Mouse (Mus musculus): ENCODE results near the gene Mrtfb.
A peak's percentile ranks its signal among the peaks of the same experiment; 100 is the strongest.

Mrtfb gene

DNA sequence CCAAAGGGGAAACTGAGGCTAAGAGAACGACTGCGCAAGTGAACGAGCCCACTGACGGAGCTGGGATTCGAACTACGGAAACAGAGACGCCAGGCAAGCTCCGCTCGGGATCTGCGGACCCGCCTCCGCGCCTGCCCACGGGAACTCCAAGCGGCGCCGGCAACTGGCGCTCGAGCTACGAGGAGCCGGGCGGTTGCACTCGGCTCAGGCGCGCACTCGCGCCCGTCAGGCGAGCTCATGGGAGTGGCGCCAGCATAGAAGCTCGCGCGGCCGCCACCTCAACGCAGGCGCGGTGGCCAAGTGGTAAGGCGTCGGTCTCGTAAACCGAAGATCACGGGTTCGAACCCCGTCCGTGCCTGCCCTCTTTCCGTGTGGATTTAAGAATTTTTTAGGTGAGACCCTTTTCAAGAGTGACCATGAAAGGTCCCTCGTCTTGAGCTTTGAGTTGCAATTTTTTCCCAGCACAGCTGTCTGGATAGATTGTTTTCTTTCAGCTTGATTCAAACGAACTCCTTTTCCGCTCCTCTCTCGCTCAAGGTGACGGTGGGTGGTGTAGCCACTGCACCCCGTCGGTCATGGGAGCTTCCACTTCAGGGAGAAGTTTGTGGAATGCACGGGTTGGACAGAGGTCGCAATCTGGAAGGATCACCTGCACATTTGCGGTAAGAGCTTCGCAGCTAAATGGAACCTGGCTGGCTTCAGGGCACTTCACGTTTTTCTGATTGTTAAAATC, 180.9 kb downstream of the Mrtfb start:
- peak; percentile 97 for DNase-seq (ENCODE audit: low spot score in 2 of 2)

DNA sequence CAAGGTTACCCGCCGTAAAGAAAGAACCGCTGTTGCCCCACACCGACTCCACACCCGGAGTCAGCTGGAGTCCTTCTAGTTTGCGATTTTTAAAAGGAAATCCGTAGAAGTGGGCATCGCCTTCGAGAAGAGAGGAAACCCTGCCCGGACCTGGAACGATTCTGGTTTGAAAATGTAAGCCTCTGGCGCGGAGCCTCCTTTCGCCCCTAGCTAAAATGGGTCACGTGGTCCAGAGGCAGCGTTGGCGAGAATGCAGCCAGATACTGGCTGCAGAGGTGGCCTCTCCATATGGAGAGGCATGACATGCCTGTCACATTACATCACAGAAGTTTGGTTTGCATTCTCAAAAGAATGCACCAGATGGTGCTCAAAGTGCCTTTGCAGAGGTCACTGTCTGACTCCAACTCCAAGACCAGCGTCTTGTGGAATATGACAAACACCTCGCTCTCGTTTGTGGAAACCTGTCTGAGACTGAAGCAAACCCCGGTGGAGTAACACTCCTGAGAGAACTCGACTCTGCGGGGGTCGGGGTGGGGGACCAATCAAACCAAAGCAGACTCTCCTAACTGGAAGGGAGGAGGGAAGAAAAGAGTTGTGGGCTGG, 181.6 kb downstream of the Mrtfb start:
- DNase-seq (ENCODE audit: low spot score in 2 of 2), result peak; percentile 60 to 68

DNA sequence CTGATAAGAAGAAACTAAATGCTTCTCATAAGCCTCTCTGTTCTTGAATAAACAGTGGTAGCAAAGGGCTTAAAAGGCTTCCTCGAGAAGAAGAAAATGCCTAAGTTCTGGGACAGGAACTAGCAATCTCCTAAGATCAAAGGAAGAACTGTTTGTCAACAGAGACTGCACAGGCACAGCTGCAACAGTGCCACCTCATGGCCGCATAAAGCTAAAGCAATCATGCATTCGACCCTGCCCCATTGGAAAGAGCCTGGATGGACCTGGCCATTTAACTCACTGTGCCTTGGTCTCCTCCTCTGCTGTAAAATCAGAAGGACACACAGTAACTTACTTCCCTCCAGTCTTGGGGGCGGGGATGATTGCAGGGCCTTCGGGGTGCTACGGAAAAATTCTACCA, 184.2 kb downstream of the Mrtfb start:
- DNase-seq (ENCODE audit: low spot score in 2 of 2), result no peak

GRCm38 (mm10) chr16:13443764-13444163, 187.5 kb downstream of the Mrtfb start:
- DNase-seq (ENCODE audit: low spot score in 2 of 2), result no peak

DNA sequence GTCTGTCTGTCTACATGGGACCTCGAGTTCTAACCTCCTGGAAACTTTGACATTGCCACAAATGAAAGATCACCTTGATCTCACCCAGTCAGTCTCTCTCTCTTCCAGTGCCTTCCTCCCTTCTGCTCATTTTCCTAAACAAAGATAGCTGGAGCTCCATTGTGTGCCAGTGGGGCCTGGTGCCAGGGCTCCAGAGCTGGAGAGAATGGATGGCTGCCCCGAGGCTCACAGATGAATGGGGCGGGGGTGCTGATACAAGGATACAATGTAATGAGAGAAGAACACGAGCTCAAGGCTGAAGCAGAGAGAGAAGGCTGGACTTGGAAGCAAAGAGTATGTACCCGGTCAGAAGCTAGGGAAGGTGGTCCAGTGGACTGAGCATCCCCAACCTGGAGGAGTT, 189.2 kb downstream of the Mrtfb start:
- DNase-seq (ENCODE audit: low spot score in 2 of 2), result no peak

GRCm38 (mm10) chr16:13446488-13446887, 190.2 kb downstream of the Mrtfb start:
- DNase-seq (ENCODE audit: low spot score in 2 of 2), result peak in 1 of 2 experiments; percentile 71

GRCm38 (mm10) chr16:13446971-13447283, 190.6 kb downstream of the Mrtfb start:
- DNase-seq (ENCODE audit: low spot score in 2 of 2), result no peak

- peak; percentile 80 to 84 for DNase-seq (ENCODE audit: low spot score in 2 of 2)
Observed at GRCm38 (mm10) chr16:13447284-13448050, 191.2 kb downstream of the Mrtfb start.

DNA sequence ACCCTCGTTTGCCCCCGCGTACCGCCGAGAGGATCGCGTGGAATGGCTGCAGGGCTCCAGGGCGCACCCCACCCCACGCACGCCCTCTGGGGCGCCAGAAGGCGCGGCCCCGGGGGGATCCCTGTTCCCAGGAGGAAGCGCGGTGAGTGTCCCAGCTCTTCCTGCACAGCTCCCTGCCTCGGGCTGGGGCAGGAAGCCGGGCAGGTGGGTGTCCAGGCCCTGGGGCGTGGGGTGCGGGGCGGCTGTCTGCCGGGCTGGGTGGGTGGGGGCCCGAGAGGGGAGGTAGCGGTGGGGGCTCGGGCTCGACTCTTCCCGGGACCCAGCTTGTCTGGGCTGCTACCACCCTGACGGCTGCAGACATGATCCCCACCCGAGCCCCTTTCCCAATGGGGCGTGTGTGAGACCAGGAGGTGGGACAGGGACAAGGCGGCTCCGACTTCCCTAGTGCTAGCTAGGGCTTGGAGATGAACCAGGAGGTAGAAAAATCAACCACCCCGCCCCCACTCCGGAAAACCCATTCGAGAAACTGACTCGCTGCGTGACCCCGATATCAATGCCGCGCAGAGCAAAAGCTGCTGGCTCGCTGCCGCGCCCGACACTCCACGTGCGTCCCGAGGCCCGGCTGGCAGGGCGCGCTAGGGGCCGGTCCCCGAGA, 191.9 kb downstream of the Mrtfb start:
- DNase-seq (ENCODE audit: low spot score in 2 of 2), result peak; percentile 68 to 77

GRCm38 (mm10) chr16:13448706-13449090, 192.4 kb downstream of the Mrtfb start:
- no peak for DNase-seq (ENCODE audit: low spot score in 2 of 2)

DNA sequence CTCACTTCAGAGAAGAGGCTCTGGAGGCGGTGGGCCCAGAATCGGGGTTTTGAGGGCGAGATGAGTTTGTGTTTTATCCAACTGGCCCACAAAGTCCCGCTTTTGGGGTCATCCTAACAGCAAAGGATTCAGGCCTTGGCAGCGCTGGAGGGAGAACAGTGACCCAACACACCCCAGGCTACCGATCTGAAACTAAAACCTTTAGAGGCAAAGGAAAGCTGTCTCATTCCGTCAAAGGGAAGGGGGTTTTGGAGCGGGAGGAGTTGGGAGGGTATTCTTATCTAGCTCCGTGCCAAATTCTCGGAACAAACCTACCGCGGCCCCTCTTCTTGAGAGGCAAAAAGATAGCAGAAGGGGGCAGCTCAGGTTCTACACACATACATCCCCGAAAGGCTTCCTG, 193.2 kb downstream of the Mrtfb start:
- DNase-seq (ENCODE audit: low spot score in 2 of 2), result no peak

DNA sequence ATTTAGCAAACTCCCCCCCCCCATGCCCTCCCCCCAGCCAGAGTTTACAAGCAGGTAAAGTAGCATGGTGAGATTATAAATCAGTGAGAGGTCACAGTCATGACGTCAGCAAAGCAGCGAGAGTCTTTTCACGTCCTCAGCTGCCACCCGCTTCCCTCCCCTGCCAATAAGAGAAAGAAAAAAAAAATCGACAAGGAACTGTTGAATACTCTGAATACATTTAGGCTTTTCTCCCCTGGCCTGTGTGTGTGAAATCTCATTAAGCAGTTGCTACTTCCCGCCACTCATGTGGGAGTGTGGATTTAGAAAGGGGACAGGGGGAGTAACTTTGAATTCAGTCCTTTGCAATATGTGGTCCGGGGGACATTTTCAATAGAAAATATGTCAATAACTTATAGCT, 194.6 kb downstream of the Mrtfb start:
- no peak for DNase-seq (ENCODE audit: low spot score in 2 of 2)

DNA sequence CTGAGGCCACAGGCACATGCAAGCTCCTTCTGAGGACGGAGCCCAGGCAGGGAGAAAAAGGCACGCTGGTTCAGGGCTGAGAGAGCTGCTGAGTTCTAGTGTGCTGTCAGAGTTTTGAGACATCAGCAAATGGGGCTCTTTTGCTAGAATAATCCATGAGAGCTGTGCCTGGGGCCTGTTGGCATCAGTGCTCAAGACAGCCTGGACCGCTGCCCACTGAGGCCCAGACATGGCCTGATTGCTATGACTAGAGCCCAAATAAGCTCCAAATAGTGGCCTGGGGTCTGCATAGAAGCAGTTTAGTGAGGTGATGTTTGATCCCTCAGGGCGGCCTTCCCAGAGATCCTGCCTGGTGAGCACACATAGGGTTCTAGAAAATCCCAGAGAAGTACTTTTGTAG, 195.7 kb downstream of the Mrtfb start:
- DNase-seq (ENCODE audit: low spot score in 2 of 2), result peak in 1 of 2 experiments; percentile 58

DNA sequence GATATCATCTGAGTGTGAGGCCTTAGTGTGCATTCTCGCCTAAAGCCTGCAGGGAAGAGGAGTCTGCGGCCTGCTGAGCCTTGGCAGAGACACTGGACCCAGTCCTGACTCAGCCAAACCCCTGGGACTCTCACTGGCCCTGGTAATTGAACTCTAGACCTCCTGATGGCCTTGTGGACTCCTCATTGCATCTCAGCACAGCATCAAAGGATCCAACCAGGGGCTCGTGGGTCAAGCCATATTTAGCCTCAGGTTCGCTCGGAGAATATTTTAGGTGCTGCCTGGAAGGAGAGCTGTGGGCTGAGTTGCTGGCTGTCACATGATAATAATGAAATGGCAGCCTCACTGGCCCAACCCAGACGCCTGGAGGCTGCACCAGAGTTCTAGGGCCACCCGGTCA, 196.4 kb downstream of the Mrtfb start:
- no peak for DNase-seq (ENCODE audit: low spot score in 2 of 2)

DNA sequence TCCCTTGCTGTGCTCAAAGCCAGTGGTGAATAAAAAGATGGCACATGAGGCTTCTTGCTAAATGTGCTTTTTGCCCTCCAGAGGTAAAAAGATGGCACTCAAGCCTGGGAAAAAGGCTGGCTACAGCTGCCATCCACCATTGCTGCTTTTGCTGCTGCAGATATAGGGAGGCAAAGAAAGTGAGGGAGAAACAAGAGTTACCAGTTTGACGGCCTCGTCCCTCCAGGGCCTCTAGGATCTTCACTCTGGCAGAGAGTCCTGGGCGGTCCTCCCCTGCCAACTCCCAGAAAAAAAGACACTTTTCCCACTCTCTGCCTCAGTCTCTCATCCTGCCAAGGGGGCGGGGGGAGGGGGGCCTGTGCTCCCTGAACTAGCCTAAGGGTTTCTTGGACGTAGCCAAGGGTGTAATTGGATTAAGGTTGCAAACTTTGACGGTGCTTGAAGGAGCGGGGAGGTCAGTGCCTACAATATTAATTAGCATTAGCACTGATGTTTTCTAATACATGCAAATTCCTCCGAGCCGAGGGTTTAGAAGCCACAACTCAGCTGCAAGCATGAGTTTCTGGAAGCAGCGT, 197.8 kb downstream of the Mrtfb start:
- DNase-seq (ENCODE audit: low spot score in 2 of 2), result no peak

GRCm38 (mm10) chr16:13455560-13455959, 199.3 kb downstream of the Mrtfb start:
- no peak for DNase-seq (ENCODE audit: low spot score in 2 of 2)

- DNase-seq (ENCODE audit: low spot score in 2 of 2), result no peak
Observed at GRCm38 (mm10) chr16:13458556-13458955, 202.3 kb downstream of the Mrtfb start.

- no peak for DNase-seq (ENCODE audit: low spot score in 2 of 2)
Observed at GRCm38 (mm10) chr16:13460071-13460470, 203.8 kb downstream of the Mrtfb start.

DNA sequence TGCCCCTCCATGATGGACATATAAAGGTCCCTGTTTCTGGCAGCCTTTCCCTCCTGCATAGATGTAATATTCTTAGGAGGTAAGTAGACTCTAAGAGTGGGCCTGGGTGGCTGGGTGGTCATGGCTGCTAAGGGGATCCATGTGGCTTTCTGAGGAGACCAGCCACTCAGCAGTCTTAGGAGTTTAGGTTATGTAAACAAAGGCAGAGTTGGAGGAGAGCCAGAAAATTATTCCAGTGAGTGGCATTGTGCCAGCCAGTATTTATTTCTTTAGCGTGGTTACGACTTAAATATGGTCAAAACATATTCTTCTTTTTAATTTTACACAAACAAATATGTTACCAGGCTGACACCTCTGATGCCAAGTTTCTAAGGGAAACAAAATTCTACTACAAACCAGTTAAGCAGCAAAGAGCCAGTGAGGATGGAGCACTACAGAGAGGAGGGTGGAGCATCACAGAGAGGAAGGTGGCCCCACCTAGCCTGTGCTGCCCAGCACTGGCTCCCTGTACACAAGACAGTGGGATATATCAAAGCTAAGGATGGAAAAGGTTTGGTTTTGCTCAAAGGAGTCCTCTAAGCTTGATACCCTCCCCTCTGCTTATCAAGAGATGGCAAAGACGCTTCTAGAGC, 204.6 kb downstream of the Mrtfb start:
- no peak for DNase-seq (ENCODE audit: low spot score in 2 of 2)

DNA sequence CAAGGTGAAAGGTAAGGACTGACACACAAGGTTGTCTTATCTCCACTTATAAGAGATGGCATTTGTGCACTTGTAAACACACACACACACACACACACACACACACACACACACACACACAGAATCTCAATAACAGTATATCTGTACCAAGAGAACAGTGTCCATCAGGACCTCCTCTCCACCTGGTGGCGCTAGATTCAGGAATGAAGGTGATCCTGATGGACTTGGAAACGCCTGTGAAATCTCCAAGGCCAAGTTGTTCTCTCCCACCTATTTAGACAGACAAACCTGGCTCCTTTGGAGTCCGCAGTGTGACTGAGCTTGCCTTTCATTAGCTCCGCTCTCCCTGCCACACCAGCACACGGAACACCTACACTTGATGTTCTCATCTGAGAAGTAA, 208.4 kb downstream of the Mrtfb start:
- DNase-seq (ENCODE audit: low spot score in 2 of 2), result no peak
